Mouse (Mus musculus) midbrain, embryonic 15.5 days (tissue): ENCODE data around the gene 4930452B06Rik. TPM values are rescaled to one million over a fixed set of nuclear protein-coding genes. Genes with fewer than 3 reads are reported as not detected.

Experiments used
- ATAC-seq: fragments of 200-750 bp; cut with Nextera tagmentation; replicated peaks from 2 replicates; pipeline ENCODE4 v1.8.0; 2017; ENCODE audit warnings: moderate TSS enrichment
- H3K27ac ChIP-seq: fragments of 300-500 bp; sonication (generic); 2 replicates; pipeline ENCODE4 v1.5.1; 2015; ENCODE audit warnings: mild to moderate bottlenecking, inconsistent platforms
- H3K27me3 ChIP-seq: fragments of 300-500 bp; sonication (generic); replicated peaks from 2 replicates; pipeline ENCODE4 v1.6.1; 2015; ENCODE audit warnings: inconsistent platforms
- H3K36me3 ChIP-seq: fragments of 300-500 bp; sonication (generic); replicated peaks from 2 replicates; pipeline ENCODE4 v1.6.1; 2015; ENCODE audit warnings: inconsistent platforms
- H3K4me1 ChIP-seq: fragments of 300-500 bp; sonication (generic); 2 replicates; pipeline ENCODE4 v1.6.1; 2015; ENCODE audit warnings: inconsistent platforms
- H3K4me2 ChIP-seq: fragments of 300-500 bp; sonication (generic); 2 replicates; pipeline ENCODE4 v1.6.1; 2015; ENCODE audit warnings: inconsistent platforms, mild to moderate bottlenecking, moderate library complexity
- H3K4me3 ChIP-seq: fragments of 300-500 bp; sonication (generic); 2 replicates; pipeline ENCODE4 v1.5.1; 2015; ENCODE audit warnings: mild to moderate bottlenecking, inconsistent platforms
- H3K9ac ChIP-seq: fragments of 300-500 bp; sonication (generic); 2 replicates; pipeline ENCODE4 v1.6.1; 2015; ENCODE audit warnings: mild to moderate bottlenecking, inconsistent platforms
- H3K9me3 ChIP-seq: fragments of 300-500 bp; sonication (generic); 2 replicates; pipeline ENCODE4 v1.6.1; 2016; ENCODE audit warnings: inconsistent platforms
- WGBS: fragments of 180-500 bp; shearing (Covaris S2); methylation state at CpG from one replicate; pipeline ENCODE4 v1.1.7; 2015; ENCODE audit warnings: mixed read lengths; 5-methylcytosine and 5-hydroxymethylcytosine counted together
- polyA plus RNA-seq: library from polyadenylated mRNA; unstranded; fragments of >200 nt; fragmentation: Nextera tagmentation; extraction: Ambion mirVana; gene quantifications from 2 replicates; pipeline ENCODE4 v1.2.1, GENCODE M21; 2015

Gene 4930452B06Rik
- polyA plus RNA-seq, 1 experiment from 2014 or later, result 7.0 TPM

DNA sequence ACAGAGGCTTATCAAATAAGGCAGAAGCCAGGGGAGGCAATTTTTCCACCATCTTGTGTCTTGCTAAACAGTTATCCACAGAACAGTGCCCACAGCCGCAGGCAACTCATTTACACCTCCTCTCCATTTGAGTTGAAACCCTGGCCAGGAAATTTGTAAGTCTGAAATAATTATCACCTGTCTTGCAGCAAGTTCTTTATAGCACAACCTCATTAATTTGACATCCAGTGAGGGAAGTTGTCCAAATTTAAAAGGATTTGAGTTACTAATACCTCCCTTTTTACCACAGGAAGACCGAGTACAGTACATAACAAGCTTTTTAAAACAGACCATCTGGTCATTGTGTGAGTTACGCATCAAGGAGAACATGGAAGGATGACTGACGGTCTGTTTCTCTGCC is 154.8 kb downstream of the 4930452B06Rik start:
- no peaks in the 10 kb centered on the region for H3K4me1 ChIP-seq
- H3K27me3 ChIP-seq, result no peaks in the 10 kb centered on the region
- no peak for ATAC-seq
- H3K4me2 ChIP-seq, result no peak overlapping the region
- H3K9ac ChIP-seq, result no peak overlapping the region
- no peaks in the 10 kb centered on the region for H3K36me3 ChIP-seq
- no peak overlapping the region for H3K4me3 ChIP-seq
- no peak overlapping the region for H3K27ac ChIP-seq
- no peaks in the 10 kb centered on the region for H3K9me3 ChIP-seq
- WGBS, result 72% methylated on average over 4 of the region's 4 CpGs

DNA sequence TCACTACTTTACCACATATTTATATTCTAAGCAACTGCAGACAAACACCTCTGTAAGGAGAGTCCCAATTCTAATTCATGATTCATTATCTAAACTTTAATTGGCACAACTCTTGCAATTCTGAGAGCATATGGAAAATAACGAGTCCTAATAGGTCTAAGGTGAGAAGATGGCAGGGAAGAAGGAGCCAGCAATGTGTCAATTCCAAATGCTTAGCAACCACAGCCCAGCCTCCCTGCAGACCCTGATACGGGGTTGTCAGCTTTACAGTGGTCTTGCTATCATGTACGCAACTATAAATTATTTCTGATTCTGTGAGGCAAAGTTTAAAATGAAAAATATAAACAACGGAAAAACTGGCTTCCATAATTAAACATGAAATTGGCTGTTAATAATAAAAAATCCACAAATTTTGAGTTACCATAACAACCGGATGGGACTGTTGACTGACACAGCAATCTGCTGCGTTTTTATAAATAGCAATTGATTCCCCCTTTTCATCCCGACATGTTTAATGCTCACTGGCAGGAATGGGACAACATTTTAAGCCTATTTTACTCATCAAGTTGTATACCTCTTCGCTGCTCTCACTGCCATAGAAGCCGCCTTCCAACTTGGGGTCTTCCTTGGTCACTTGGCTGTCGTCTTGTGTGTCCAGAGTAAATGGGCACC is 155.6 kb downstream of the 4930452B06Rik start:
- Histone ChIP-seq H3K4me1 (no peaks in the 10 kb centered on the region), H3K27ac (no peak overlapping the region), H3K9me3 (no peaks in the 10 kb centered on the region), H3K4me3 (no peak overlapping the region), H3K27me3 (no peaks in the 10 kb centered on the region), H3K4me2 (no peak overlapping the region), H3K9ac (no peak overlapping the region), H3K36me3 (no peaks in the 10 kb centered on the region)
- no peak for ATAC-seq
- 84% methylated on average over 10 of the region's 10 CpGs for WGBS

GRCm38 (mm10) chr14:8508669-8509068 is 157.4 kb downstream of the 4930452B06Rik start:
- H3K27ac ChIP-seq, result no peak overlapping the region
- no peak for ATAC-seq

DNA sequence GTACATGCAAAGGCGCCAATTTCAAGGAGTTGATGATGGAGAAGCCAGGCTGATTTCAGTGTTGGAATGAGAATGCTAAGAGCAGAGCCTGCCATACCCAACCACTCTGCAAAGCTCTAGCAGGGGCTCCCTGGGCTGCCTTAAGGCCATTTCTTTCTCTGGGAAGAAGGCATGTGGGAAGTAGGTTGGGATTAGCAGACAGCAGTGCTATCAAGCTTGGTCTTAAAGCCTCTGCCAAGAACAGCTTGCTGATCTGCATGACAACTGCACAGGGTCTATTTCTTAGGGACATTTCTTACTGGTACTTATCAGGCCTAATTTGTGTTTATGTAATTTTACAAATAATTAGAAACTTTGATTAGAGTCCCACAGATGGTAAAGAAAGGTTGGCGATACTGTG is 161.8 kb downstream of the 4930452B06Rik start:
- WGBS, result 92% methylated on average over 2 of the region's 2 CpGs
- Histone ChIP-seq H3K27ac (no peak overlapping the region), H3K4me2 (no peak overlapping the region), H3K36me3 (no peaks in the 10 kb centered on the region), H3K9ac (no peak overlapping the region), H3K4me1 (no peaks in the 10 kb centered on the region), H3K27me3 (no peaks in the 10 kb centered on the region), H3K9me3 (no peaks in the 10 kb centered on the region), H3K4me3 (no peak overlapping the region)
- no peak for ATAC-seq

More at GRCm38 (mm10) chr14:8508669-8509068, 157.4 kb downstream of the 4930452B06Rik start:
- no peaks in the 10 kb centered on the region for H3K4me1 ChIP-seq
- H3K4me3 ChIP-seq, result no peak overlapping the region
- H3K9me3 ChIP-seq, result no peaks in the 10 kb centered on the region
- H3K4me2 ChIP-seq, result no peak overlapping the region
- no peaks in the 10 kb centered on the region for H3K36me3 ChIP-seq
- H3K27me3 ChIP-seq, result no peaks in the 10 kb centered on the region
- H3K9ac ChIP-seq, result no peak overlapping the region

DNA sequence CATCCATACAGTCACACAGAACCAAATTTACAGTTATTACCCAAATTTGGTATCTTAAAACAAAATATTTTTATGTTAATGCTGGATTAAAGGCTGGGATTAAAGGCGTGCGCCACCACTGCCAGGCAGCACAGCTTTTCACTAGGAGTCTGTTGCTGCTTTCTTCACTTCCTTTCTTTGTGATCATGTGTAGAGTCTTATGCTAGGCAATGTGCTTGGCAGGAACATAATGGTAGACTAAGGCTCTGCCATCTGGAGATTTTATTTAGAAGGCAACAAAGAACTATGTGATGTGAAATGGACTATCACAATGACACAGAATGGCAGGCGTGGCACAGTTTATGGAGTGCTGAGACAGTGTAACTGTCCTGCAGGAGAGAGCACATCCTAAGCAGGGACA is 162.7 kb downstream of the 4930452B06Rik start:
- no peak overlapping the region for H3K4me2 ChIP-seq
- no peak for ATAC-seq
- H3K27me3 ChIP-seq, result no peaks in the 10 kb centered on the region
- no peak overlapping the region for H3K9ac ChIP-seq
- H3K36me3 ChIP-seq, result no peaks in the 10 kb centered on the region
- no peak overlapping the region for H3K27ac ChIP-seq
- no peak overlapping the region for H3K4me3 ChIP-seq
- H3K9me3 ChIP-seq, result no peaks in the 10 kb centered on the region
- 88% methylated on average over 3 of the region's 3 CpGs for WGBS
- no peaks in the 10 kb centered on the region for H3K4me1 ChIP-seq

DNA sequence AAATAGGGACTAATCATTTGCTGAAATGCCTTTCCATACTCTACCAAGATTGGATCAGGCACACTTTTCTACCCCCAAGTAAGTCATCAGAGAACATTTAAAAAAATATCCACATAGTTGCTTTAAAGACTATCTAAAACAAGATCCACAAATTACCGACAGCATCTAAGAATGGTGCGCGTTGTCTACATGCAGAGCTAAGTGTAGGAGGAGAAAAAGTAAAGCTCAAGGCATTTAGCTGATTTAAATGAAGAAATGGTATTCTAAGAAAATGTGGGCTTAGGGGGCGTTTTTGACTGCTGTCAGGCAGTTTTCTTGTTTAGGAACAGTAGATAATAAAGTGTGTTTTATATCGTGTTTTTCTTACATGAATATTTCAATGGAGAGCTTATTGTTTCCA is 163.5 kb downstream of the 4930452B06Rik start:
- no peaks in the 10 kb centered on the region for H3K4me1 ChIP-seq
- H3K9me3 ChIP-seq, result no peaks in the 10 kb centered on the region
- ATAC-seq, result no peak
- 91% methylated on average over 5 of the region's 5 CpGs for WGBS
- no peak overlapping the region for H3K4me3 ChIP-seq
- no peak overlapping the region for H3K4me2 ChIP-seq
- no peaks in the 10 kb centered on the region for H3K36me3 ChIP-seq
- H3K27ac ChIP-seq, result no peak overlapping the region
- no peaks in the 10 kb centered on the region for H3K27me3 ChIP-seq
- H3K9ac ChIP-seq, result no peak overlapping the region

DNA sequence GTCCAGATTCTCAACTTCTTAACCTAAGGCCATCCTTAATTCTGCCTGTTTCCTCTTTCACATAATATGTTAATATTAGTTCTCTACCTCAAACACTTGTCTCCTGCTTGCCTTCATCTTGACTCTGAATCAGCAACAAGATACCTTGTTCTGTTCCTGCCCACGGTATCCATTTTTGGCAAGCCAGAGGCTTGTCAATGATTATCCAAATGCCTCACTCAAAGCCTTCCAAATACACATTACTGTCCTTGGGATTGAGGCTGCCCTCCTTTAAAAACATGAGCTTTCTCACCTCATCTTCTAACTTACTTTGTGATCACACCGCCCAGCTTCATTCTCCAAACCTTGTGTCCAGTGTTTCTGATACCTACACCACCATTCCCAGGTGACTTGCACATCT is 170.3 kb downstream of the 4930452B06Rik start:
- Histone ChIP-seq H3K4me2 (no peak overlapping the region), H3K4me3 (no peak overlapping the region), H3K36me3 (no peaks in the 10 kb centered on the region), H3K9me3 (no peaks in the 10 kb centered on the region), H3K9ac (no peak overlapping the region), H3K4me1 (no peaks in the 10 kb centered on the region), H3K27me3 (no peaks in the 10 kb centered on the region), H3K27ac (no peak overlapping the region)
- ATAC-seq, result no peak
- 92% methylated on average over 2 of the region's 2 CpGs for WGBS

DNA sequence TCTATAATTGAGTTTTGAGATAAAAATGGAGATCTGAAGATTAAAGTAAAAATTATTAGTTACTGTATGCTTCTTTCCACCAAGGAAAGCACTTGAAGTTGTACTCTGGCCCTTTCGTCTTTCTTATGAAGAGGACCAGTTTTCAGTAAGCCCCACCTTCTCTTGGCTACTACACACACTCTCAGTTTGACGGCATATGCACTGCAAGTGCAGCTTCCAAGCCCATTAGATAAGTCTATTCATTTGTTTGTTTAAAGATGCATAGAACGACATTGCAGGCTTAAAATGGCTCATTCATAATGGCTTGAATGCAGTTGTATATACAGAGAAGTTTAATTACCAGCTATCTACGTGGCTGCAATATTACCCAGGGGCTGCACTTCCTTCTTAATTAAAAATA is 171.1 kb downstream of the 4930452B06Rik start:
- WGBS, result 60% methylated on average over 4 of the region's 4 CpGs
- no peak overlapping the region for H3K4me3 ChIP-seq
- H3K36me3 ChIP-seq, result no peaks in the 10 kb centered on the region
- no peak for ATAC-seq
- no peak overlapping the region for H3K4me2 ChIP-seq
- no peak overlapping the region for H3K27ac ChIP-seq
- no peak overlapping the region for H3K9ac ChIP-seq
- no peaks in the 10 kb centered on the region for H3K4me1 ChIP-seq
- H3K27me3 ChIP-seq, result no peaks in the 10 kb centered on the region
- H3K9me3 ChIP-seq, result no peaks in the 10 kb centered on the region

- Histone ChIP-seq H3K27me3 (no peaks in the 10 kb centered on the region), H3K4me2 (no peak overlapping the region)
- WGBS, result 68% methylated on average over 1 of the region's 1 CpGs
Observed at GRCm38 (mm10) chr14:8494260-8494659, 171.8 kb downstream of the 4930452B06Rik start.

DNA sequence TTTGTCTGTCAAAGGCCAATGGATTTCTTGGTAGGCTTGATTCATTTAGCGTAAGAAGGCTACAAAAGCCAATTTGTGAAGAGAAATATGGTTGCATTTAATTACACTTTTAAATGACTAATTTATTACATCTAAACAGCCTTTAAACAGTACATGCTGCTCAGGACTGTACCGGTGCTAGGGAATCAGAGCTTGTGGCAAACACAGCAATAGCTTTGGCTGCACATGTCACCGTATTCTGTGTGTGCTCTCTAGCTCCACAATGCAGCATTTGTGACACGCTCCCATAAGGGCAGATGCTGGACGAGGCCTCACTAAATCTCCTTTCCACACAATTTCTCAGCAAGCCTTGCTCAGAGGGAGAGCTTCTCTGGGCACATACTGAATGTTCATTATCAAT is 187.9 kb downstream of the 4930452B06Rik start:
- 0 out of 2 replicates have a peak, but pooled peaks have one; percentile 14 for ATAC-seq
- Histone ChIP-seq H3K4me2 (no peak overlapping the region), H3K9me3 (no peaks in the 10 kb centered on the region), H3K36me3 (no peaks in the 10 kb centered on the region), H3K4me3 (no peak overlapping the region), H3K9ac (no peak overlapping the region), H3K27me3 (no peaks in the 10 kb centered on the region), H3K4me1 (no peaks in the 10 kb centered on the region), H3K27ac (no peak overlapping the region)
- 67% methylated on average over 5 of the region's 5 CpGs for WGBS

More at GRCm38 (mm10) chr14:8494260-8494659, 171.8 kb downstream of the 4930452B06Rik start:
- ATAC-seq, result no peak
- H3K4me1 ChIP-seq, result no peaks in the 10 kb centered on the region
- H3K27ac ChIP-seq, result no peak overlapping the region
- no peak overlapping the region for H3K4me3 ChIP-seq
- no peak overlapping the region for H3K9ac ChIP-seq
- H3K9me3 ChIP-seq, result no peaks in the 10 kb centered on the region
- H3K36me3 ChIP-seq, result no peaks in the 10 kb centered on the region

GRCm38 (mm10) chr14:8477348-8477747 is 188.7 kb downstream of the 4930452B06Rik start:
- 62% methylated on average over 8 of the region's 8 CpGs for WGBS
- no peak for ATAC-seq

GRCm38 (mm10) chr14:8476606-8477005 is 189.4 kb downstream of the 4930452B06Rik start:
- no peak overlapping the region for H3K9ac ChIP-seq
- 0 out of 2 replicates have a peak, but pooled peaks have one; percentile 52 for ATAC-seq
- no peaks in the 10 kb centered on the region for H3K9me3 ChIP-seq
- H3K4me1 ChIP-seq, result no peaks in the 10 kb centered on the region
- no peak overlapping the region for H3K27ac ChIP-seq
- no peaks in the 10 kb centered on the region for H3K27me3 ChIP-seq
- no peaks in the 10 kb centered on the region for H3K36me3 ChIP-seq
- H3K4me3 ChIP-seq, result no peak overlapping the region
- WGBS, result 63% methylated on average over 3 of the region's 3 CpGs
- no peak overlapping the region for H3K4me2 ChIP-seq

More at GRCm38 (mm10) chr14:8477348-8477747, 188.7 kb downstream of the 4930452B06Rik start:
- H3K4me3 ChIP-seq, result no peak overlapping the region
- no peaks in the 10 kb centered on the region for H3K27me3 ChIP-seq
- H3K9ac ChIP-seq, result no peak overlapping the region
- H3K9me3 ChIP-seq, result no peaks in the 10 kb centered on the region
- H3K4me2 ChIP-seq, result no peak overlapping the region
- H3K27ac ChIP-seq, result no peak overlapping the region
- no peaks in the 10 kb centered on the region for H3K36me3 ChIP-seq
- no peaks in the 10 kb centered on the region for H3K4me1 ChIP-seq

GRCm38 (mm10) chr14:8475851-8476250 is 190.2 kb downstream of the 4930452B06Rik start:
- Histone ChIP-seq H3K9me3 (no peaks in the 10 kb centered on the region), H3K27ac (no peak overlapping the region), H3K27me3 (no peaks in the 10 kb centered on the region), H3K4me3 (no peak overlapping the region), H3K4me1 (no peaks in the 10 kb centered on the region), H3K4me2 (no peak overlapping the region), H3K9ac (no peak overlapping the region), H3K36me3 (no peaks in the 10 kb centered on the region)
- WGBS, result 72% methylated on average over 5 of the region's 5 CpGs
- no peak for ATAC-seq
